Mouse (Mus musculus): ENCODE results near the gene E2f1.

The E2f1 gene

DNA sequence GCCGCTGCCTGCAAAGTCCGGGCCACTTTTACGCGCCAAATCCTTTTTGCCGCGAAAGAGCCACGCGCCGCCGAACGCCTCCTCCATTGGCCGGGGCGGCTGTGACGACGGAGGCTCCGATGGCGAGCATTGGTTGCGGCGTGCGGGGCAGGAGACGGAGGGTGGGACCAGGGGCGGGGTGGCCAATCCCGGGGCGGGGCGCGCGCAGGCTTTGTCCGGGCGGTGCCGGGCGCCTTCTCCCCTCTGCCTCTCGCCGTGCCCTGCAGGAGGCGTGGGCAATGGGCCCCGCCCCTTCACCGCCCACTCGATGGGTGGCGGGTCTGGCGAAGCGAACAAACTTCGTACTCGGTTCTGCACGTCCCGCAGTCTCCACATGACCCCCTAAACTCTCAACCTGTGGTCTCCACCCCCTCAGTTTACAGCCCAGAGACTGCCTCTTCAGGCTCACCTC lies at the start of gene E2f1:
Gene E2f1, minus strand, starts transcription at position 57 of the 451 bp plus-strand sequence.
- peak; percentile 88 to 92 for DNase-seq (ENCODE audit: low spot score in 2 of 2)

- no peak for DNase-seq (ENCODE audit: low spot score in 2 of 2)
These were observed 47.4 kb upstream of the E2f1 start for GRCm38 (mm10) chr2:154617061-154617460.

- peak; percentile 18 to 26 for DNase-seq (ENCODE audit: low spot score in 2 of 2)
These were observed 46.0 kb upstream of the E2f1 start for GRCm38 (mm10) chr2:154615674-154616073.

DNA sequence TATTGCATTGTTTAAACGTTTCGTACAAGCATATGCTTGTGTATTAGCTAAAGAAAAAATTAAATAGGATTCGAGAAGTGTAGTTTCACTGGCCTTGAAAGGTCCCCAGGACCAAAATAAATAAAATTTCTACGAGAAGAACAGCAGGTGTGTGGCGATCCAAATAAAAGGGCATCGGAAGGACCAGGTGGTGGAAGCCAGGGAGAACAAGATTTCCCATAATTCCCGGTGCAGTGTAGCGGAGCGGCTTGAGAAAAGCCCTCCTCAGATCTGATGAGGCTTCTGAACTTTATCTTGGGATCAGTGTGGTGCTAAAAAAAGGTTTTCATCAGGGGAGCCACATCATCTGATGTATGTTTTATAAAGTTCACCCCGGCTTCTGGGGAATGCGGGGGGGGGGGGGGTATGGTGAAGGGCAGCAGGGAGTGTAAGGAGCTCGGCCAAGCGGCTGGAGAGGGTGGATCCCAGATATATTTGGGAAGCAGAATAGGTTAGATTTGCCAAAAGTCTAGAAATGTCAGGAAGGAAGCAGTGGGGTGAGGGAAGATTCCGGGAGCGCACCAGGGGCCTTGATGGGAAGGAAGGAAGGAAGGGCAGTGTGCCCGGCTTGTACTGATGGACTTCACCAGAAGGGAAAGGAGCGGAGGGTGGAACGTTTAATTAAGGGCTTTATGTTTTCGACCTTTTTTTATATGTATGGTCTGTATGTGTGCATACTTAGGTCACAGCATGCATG lies 45.3 kb upstream of the E2f1 start:
- no peak for DNase-seq (ENCODE audit: low spot score in 2 of 2)

DNA sequence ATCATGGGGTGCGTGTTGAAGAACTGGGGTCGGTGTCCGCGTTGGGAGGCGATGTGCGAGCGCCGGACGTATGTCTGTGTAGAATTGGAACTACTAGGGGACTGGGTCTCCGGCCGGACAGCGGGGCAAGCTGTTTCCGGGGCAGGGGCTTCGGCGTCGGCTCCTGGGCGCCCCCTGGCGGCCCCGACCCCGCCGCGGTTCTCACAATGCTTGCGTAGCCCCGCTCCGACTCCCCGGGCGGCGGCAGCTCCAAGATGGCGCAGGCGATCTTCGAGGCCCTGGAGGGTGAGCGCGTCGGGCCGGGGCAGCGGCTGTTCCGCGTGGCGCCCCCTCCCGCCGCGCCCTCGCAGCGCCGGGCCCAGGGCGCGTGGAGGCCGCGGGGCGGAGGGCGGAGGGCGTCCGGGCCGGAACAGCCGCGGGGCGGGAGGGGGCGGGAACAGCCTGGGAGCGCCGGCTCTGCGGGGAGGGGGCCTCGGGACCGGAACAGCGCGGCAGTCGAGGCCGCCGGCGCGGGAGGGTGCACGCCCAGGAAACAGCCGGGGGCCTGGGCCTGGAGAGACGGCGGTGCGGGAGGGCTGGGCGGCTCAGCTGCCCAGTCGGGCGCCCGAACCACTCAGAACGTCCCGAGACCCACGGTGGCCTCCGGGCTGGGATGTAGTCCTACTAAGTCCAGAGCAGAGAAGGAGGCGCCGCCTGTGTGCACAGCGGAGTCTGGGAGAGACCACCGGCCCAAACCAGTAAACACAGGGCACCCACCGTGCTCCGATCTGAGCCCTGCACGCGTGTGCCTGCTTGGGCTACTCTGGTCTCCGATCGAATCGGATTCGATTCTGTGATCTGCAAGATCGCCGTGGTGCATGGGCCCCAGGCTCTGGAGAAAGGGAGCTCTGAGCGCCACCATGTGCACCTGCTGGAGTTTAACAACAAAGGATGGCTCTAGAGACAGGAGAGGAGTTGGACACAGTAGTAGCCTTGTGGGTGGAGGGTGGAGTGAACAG lies 43.7 kb upstream of the E2f1 start, which contains the start of the genes Zfp341 and 4930519P11Rik:
Gene Zfp341, plus strand, starts transcription at position 180 of the 998 bp plus-strand sequence.
Gene 4930519P11Rik, minus strand, starts transcription at position 320 of the 998 bp plus-strand sequence.
- DNase-seq (ENCODE audit: low spot score in 2 of 2): peak; percentile 86 to 90

GRCm38 (mm10) chr2:154609050-154609767 lies 39.5 kb upstream of the E2f1 start:
- no peak for DNase-seq (ENCODE audit: low spot score in 2 of 2)

DNA sequence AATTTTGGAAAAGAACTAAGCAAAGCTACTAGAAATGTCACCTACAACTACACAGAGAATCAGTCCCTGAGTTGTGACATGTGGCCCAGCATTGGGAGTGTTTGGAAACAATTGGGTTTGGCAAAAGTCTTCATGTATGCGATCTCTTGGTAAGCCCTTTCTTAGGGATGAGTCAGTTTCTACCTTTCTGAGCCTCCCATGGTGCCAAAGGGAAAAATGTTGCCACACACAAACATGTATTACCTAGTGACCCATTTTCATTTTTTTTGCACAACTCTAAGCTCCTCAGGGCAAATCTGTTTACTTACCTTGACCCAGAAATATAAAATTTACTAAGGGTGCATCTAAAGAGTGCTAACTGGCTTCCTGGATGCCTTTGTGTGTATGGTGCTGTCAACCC lies 37.3 kb upstream of the E2f1 start:
- DNase-seq (ENCODE audit: low spot score in 2 of 2): no peak

DNA sequence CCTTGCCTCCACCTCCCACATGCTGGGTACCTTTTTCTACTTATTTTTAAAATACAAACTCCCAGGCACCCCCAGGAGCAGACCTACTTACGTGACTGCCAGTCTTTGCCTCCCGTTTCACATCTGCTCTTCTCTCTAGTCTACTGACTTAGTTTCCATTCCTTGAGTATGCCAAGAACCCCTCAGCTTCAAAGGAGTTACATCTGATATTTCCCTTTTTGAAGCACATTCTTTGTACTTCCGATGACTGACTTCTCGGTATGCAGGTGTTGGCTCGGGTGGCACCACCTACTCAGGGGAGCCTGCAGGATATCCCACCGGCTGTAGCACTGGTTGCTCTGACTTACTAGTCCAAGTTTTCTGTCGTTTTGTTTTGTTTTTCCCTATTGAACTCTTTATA lies 34.5 kb upstream of the E2f1 start:
- DNase-seq (ENCODE audit: low spot score in 2 of 2): no peak

DNA sequence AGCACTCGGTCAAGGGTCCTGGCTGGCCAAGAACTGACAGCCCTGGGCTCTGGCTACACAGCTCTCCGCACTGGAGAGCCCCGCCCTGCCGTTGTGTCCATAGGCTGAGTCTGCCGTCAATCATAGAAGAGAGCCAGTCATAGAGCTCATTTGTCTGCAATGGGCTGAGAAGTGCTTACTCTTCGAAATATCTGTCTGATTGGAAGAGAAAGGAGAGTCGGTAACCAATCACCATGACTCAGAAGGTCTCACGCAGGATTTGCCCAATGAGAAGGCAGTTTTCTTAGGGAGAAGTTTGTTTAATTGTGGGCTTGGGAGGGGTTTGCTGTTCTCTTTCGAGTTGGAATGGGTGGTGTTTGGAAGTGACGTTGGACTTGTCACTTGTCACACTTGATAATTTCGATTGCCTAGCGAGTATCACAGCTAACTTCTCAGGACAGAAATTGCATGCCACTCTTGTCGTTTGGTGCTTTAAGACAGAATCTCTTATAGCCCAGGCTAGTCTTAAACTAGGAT lies 34.0 kb upstream of the E2f1 start, which contains the start of gene Pxmp4:
Gene Pxmp4, minus strand, starts transcription at position 71 of the 516 bp plus-strand sequence.
- peak; percentile 98 to 99 for DNase-seq (ENCODE audit: low spot score in 2 of 2)

DNA sequence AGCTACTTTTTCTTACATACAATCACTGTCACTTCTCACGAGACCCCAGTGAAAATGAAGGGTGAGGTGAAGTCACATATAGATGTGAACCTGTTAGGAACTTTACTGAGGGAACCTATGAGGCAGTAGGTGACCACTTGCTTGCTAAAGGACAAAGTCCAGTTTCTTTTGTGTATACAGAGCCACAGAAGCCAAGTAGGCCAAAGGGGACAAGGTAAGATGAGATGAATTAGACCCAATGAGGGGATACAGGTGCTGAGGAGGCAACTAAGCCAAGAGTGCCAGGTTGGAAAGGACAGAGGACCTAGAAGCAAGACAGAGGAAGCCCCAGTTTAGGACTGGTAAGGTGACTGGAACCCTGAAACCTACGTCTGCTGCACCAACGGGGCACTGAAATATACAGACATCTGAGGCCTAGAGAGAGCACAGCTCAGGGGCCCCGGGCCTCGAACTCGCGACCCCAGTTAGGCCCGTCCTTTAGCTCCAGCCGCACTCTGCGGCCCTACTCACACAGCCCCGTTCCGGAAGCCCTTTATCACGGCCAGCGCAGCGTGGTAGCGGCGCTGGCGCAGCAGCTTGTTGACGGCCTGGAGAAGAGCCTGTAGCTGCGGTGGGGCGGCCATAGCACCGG lies 33.4 kb upstream of the E2f1 start:
- DNase-seq (ENCODE audit: low spot score in 2 of 2): no peak

- no peak for DNase-seq (ENCODE audit: low spot score in 2 of 2)
These were observed 31.6 kb upstream of the E2f1 start for GRCm38 (mm10) chr2:154601324-154601723.

DNA sequence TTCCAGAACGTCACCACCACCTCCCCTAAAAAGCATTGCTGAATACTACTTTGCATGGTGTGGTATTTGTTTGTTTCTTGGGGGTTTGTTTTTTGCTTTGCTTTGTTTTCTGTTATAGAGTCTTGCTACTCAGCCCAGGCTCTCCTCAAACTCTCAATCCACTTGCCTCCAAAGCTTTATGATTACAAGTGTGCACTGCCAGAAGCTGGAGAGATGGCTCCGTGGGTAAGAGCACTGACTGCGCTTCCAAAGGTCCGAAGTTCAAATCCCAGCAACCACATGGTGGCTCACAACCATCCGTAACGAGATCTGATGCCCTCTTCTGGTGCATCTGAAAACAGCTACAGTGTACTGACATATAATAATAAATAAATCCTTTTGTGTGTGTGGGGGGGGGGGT lies 30.9 kb upstream of the E2f1 start:
- no peak for DNase-seq (ENCODE audit: low spot score in 2 of 2)

GRCm38 (mm10) chr2:154597399-154597798 lies 27.7 kb upstream of the E2f1 start:
- no peak for DNase-seq (ENCODE audit: low spot score in 2 of 2)

DNA sequence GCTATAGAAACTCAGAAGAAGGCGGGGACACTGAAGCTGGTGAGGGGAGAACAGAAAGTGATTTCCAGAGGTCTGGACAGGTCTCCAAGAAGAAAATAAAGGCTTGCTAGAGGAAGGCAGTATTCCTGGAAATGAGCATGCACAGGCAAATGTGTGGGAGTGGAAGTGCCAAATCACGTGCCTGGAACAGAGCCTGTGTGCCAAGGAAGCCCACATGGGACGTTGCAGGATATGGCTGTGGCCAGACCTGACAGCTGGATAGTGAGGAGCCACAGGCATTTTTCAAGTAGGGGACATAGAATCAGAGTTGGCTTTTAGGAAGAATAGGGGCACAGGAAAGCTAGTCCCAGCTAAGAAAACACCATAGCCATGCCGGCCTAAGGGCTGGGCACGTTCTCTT lies 26.1 kb upstream of the E2f1 start:
- no peak for DNase-seq (ENCODE audit: low spot score in 2 of 2)

GRCm38 (mm10) chr2:154593025-154593424 lies 23.3 kb upstream of the E2f1 start:
- DNase-seq (ENCODE audit: low spot score in 2 of 2): peak in 1 of 2 experiments; percentile 49

GRCm38 (mm10) chr2:154591239-154591638 lies 21.5 kb upstream of the E2f1 start:
- no peak for DNase-seq (ENCODE audit: low spot score in 2 of 2)

GRCm38 (mm10) chr2:154589051-154589450 lies 19.4 kb upstream of the E2f1 start:
- no peak for DNase-seq (ENCODE audit: low spot score in 2 of 2)

DNA sequence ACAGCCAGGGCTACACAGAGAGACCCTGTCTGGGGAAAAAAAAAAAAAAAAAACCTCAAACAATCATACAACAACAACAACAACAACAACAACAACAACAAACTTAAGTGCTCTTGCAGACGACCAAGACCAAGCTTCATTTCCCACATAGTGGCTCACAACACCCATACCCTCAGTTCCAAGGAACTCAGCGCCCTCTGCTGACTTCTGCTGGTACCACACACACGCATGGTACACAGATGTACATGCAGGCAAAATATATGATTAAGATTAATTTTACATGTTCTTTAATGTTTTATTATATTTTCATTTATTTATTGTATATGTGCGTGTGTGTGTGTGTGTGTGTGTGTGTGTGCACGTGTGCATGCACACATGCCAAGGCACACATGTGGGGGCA lies 16.7 kb upstream of the E2f1 start:
- peak in 1 of 2 experiments; percentile 29 for DNase-seq (ENCODE audit: low spot score in 2 of 2)

GRCm38 (mm10) chr2:154584931-154585601 lies 15.4 kb upstream of the E2f1 start:
- DNase-seq (ENCODE audit: low spot score in 2 of 2): no peak

Measured in natural killer cell, adult 2 months (primary cell).